In the genomic region with DNA sequence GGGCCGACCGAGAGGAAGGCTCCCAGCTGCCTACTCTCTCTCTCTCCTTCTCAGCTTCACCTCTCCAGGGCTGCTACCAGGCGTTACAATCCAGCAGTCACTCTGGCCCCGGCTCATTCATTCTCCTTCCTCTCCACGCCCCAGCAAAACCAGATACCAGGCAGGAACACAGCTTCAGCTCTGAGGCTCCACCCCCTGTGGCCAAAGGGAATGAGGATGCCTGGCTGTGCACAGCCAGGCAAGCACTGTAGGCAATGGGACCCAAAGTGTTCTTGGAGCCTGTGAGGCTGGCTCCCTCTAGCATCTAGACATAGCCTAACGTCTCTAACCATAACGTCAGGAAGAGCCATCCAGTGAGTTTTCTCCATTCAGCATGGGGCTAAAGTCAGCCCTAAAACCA, we compare ENCODE assay signal across 9 mouse cellular contexts.
DNase-seq lines count a peak whose midpoint lies in the region; ATAC-seq and TF ChIP-seq lines count a peak whose summit lies in the region.
"Had no signal": no experiment of that assay in that cellular context is flagged by ENCODE, and none has a peak within 500 bp of the region (broad histone marks: within the 10 kb centered on the region; RNA-seq: fewer than 3 reads in every experiment).

No protein-coding gene starts in this region.

- no peak for TF ChIP-seq POLR2A in lung, adult 2 months (IDR thresholded peaks at IDR 0.05; ENCODE audit: borderline replicate concordance, extremely low read depth, low read depth, low read length)

- no peak overlapping the region for H3K9ac ChIP-seq in forebrain, postnatal 0 days
- H3K9ac ChIP-seq in forebrain, embryonic 14.5 days (ENCODE audit: low read length): no peak overlapping the region
- H3K9ac ChIP-seq in heart, embryonic 15.5 days: peak overlapping the region; percentile 37; the same call in 1 of the 2 replicates
- H3K9ac ChIP-seq: liver, embryonic 15.5 days had no signal

- no peaks in the 10 kb centered on the region for H3K36me3 ChIP-seq in forebrain, postnatal 0 days (ENCODE audit: insufficient read depth)
- H3K36me3 ChIP-seq in forebrain, embryonic 14.5 days (ENCODE audit: control insufficient read depth, insufficient read depth, low read length): no peaks in the 10 kb centered on the region
- no peaks in the 10 kb centered on the region for H3K36me3 ChIP-seq in heart, embryonic 15.5 days
- H3K36me3 ChIP-seq: liver, embryonic 15.5 days had no signal

- H3K4me2 ChIP-seq in forebrain, postnatal 0 days (ENCODE audit: low read depth): no peak overlapping the region
- no peak overlapping the region for H3K4me2 ChIP-seq in forebrain, embryonic 14.5 days (ENCODE audit: low read length)
- peak overlapping the region; percentile 55 for H3K4me2 ChIP-seq in heart, embryonic 15.5 days
- H3K4me2 ChIP-seq: liver, embryonic 15.5 days had no signal

- no peak for DNase-seq in forebrain, postnatal 0 days
- no peak for DNase-seq in forebrain, embryonic 14.5 days (ENCODE audit: low spot score)
- peak; percentile 39 for DNase-seq in MN1 (ENCODE audit: low spot score)
- peak; percentile 25 for DNase-seq in lung, adult 2 months
- DNase-seq in ovary, postnatal 14 days (ENCODE audit: low spot score): no peak
- DNase-seq in layer of hippocampus, adult 2 months (ENCODE audit: low spot score in 2 of 2): no peak
- DNase-seq in frontal cortex, postnatal 10 days (ENCODE audit: low spot score in 2 of 2): no peak

- H3K4me3 ChIP-seq in forebrain, postnatal 0 days (ENCODE audit: low read depth, low read length): no peak overlapping the region
- H3K4me3 ChIP-seq in forebrain, embryonic 14.5 days (ENCODE audit: low read depth, low read length): no peak overlapping the region
- peak overlapping the region; percentile 37 for H3K4me3 ChIP-seq in heart, embryonic 15.5 days
- H3K4me3 ChIP-seq in lung, adult 2 months (replicated peaks; ENCODE audit: extremely low read depth, low read depth, low read length): no peak overlapping the region
- no peak overlapping the region for H3K4me3 ChIP-seq in layer of hippocampus, adult 2 months
- H3K4me3 ChIP-seq: liver, embryonic 15.5 days had no signal

- H3K27ac ChIP-seq in forebrain, postnatal 0 days (ENCODE audit: low read depth, low read length): no peak overlapping the region
- no peak overlapping the region for H3K27ac ChIP-seq in forebrain, embryonic 14.5 days (ENCODE audit: low read depth, low read length)
- H3K27ac ChIP-seq in heart, embryonic 15.5 days: peak overlapping the region; percentile 86
- no peak overlapping the region for H3K27ac ChIP-seq in layer of hippocampus, adult 2 months
- H3K27ac ChIP-seq: liver, embryonic 15.5 days had no signal

- H3K9me3 ChIP-seq in forebrain, postnatal 0 days (ENCODE audit: low read length): no peaks in the 10 kb centered on the region
- no peaks in the 10 kb centered on the region for H3K9me3 ChIP-seq in forebrain, embryonic 14.5 days (replicated peaks; ENCODE audit: control insufficient read depth, low read length)
- H3K9me3 ChIP-seq in heart, embryonic 15.5 days (replicated peaks): no peaks in the 10 kb centered on the region
- H3K9me3 ChIP-seq: liver, embryonic 15.5 days had no signal

- peak; percentile 38; the same call in 1 of the 2 replicates for ATAC-seq in forebrain, postnatal 0 days
- ATAC-seq in forebrain, embryonic 14.5 days: no peak
- ATAC-seq in heart, embryonic 15.5 days (replicated peaks; ENCODE audit: insufficient number of reproducible peaks, insufficient read depth, low FRiP score, low read depth): peak; percentile 66

- H3K27me3 ChIP-seq in forebrain, postnatal 0 days (ENCODE audit: insufficient read depth, low read length): no peaks in the 10 kb centered on the region
- no peaks in the 10 kb centered on the region for H3K27me3 ChIP-seq in forebrain, embryonic 14.5 days (replicated peaks; ENCODE audit: control insufficient read depth, insufficient read depth, low read length)
- H3K27me3 ChIP-seq in heart, embryonic 15.5 days: no peaks in the 10 kb centered on the region
- H3K27me3 ChIP-seq: liver, embryonic 15.5 days had no signal

- 24% methylated on average over 7 of the region's 7 CpGs for WGBS in forebrain, postnatal 0 days
- WGBS in forebrain, embryonic 14.5 days: 22% methylated on average over 7 of the region's 7 CpGs
- 10% methylated on average over 7 of the region's 7 CpGs for WGBS in heart, embryonic 15.5 days
- WGBS in lung, adult 2 months: 8% methylated on average over 7 of the region's 7 CpGs

- no peaks in the 10 kb centered on the region for H3K4me1 ChIP-seq in forebrain, postnatal 0 days (ENCODE audit: insufficient read depth)
- peaks cover 4% of the 10 kb centered on the region; the same call in 1 of the 2 replicates for H3K4me1 ChIP-seq in forebrain, embryonic 14.5 days (ENCODE audit: control insufficient read depth, insufficient read depth, low read length)
- H3K4me1 ChIP-seq in heart, embryonic 15.5 days (replicated peaks): peaks cover 85% of the 10 kb centered on the region
- H3K4me1 ChIP-seq in lung, adult 2 months (ENCODE audit: control insufficient read depth, insufficient read depth, low read length): no peaks in the 10 kb centered on the region

- peak; percentile 13; the same call in 1 of the 2 replicates for TF ChIP-seq CTCF in forebrain, postnatal 0 days (IDR thresholded peaks at IDR 0.05; ENCODE audit: low read depth)
- no peak for TF ChIP-seq CTCF in lung, adult 2 months (IDR thresholded peaks at IDR 0.05; ENCODE audit: insufficient read depth, low read length)
- no peak for TF ChIP-seq CTCF in layer of hippocampus, adult 2 months (conservative IDR thresholded peaks at IDR 0.05)

Comparison
In these comparisons a context has a peak if more than half of its experiments do, and no peak if none do; other contexts are left out.
1. DNase-seq: peak in MN1 (single experiment) and lung, adult 2 months (single experiment); none in forebrain, postnatal 0 days (single experiment), forebrain, embryonic 14.5 days (single experiment), ovary, postnatal 14 days (single experiment), layer of hippocampus, adult 2 months (0 of 2) and frontal cortex, postnatal 10 days (0 of 2).